Mouse (Mus musculus) c-Kit-positive CD71-negative TER-119-negative erythroid progenitor cells, embryonic 14.5 days (primary cell): ENCODE data around the gene 4930452B06Rik.

Experiments used
- DNase-seq: peaks from one replicate; pipeline ENCODE4 v3.0.0-alpha.2; 2013; ENCODE audit warnings: low read depth

4930452B06Rik gene

DNA sequence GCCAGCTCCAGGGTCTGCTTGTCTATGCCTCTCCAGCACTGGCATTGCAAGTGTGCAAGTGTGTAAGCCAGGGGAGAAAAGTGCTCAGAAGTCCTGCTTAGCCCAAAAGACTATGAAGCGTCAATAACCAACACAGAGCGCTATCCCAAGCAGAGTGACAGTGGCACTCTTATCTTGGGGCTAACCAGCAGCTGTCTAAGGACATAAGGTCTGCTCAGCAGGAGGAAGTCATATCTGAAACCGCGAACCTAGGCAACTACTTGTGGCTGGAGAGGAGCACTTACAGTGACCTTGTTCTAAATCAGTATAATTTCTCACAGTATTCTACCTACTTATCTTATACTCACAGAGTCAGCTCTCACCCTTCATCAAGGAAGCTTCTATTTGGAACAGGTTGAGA is 214.9 kb downstream of the 4930452B06Rik start:
- DNase-seq: no peak

DNA sequence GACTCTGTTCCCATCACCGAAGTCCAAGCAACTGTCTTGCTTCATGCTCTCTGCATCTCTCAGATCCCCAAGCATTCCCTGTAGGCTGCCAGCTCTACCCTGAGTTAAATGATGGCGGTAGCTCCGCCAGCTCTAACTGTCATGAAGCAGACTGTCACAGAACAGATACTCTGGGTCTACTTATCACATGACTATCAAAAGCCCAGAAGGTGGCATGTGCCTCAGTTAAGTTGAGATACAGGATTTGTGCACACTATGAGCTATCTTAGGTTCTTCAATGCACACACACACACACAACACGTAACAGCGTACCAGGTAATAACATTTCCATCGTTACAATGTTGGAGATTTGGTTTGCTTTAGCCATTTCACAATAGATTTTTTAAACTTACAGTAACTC is 215.7 kb downstream of the 4930452B06Rik start:
- DNase-seq: no peak

DNA sequence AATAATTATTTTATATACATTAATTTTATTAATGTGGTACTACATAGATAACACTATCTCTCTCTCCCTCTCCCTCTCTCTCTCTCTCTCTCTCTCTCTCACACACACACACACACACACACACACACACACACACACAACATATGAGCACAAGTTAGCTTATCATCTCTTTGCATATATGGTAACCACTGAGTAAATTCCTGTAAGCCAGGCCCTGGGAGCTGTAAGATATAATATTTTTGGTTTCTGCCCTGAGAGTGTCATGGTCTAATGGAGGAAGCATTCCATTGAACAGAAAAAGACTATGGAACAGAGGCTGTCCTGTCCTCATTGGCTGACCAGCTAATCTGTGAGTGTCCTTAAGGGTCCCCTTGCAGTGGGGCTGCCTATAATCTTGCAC is 216.7 kb downstream of the 4930452B06Rik start:
- DNase-seq: no peak

DNA sequence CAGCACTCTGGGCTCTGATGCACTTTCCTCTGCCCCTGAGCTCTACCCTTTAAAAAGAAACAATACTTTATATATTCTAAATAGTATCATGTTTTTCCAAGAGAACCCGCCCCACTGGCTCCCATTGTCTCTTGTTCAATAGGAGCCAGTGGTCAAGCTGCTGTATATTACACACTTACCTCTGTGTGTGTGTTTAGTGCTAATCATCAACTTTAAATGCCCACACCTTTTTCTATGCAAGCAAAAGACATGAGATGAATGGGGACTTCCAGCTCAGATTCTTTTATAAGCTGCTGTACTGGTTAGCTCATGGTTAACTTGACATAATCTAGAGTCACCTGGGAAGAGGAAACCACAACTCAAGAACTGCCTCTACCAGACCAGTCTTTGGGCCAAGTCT is 218.7 kb downstream of the 4930452B06Rik start:
- DNase-seq: no peak

GRCm38 (mm10) chr14:8444363-8444762 is 221.7 kb downstream of the 4930452B06Rik start:
- no peak for DNase-seq

- no peak for DNase-seq
Observed at GRCm38 (mm10) chr14:8442691-8443090, 223.3 kb downstream of the 4930452B06Rik start.

- no peak for DNase-seq
Observed at GRCm38 (mm10) chr14:8441623-8442022, 224.4 kb downstream of the 4930452B06Rik start.

DNA sequence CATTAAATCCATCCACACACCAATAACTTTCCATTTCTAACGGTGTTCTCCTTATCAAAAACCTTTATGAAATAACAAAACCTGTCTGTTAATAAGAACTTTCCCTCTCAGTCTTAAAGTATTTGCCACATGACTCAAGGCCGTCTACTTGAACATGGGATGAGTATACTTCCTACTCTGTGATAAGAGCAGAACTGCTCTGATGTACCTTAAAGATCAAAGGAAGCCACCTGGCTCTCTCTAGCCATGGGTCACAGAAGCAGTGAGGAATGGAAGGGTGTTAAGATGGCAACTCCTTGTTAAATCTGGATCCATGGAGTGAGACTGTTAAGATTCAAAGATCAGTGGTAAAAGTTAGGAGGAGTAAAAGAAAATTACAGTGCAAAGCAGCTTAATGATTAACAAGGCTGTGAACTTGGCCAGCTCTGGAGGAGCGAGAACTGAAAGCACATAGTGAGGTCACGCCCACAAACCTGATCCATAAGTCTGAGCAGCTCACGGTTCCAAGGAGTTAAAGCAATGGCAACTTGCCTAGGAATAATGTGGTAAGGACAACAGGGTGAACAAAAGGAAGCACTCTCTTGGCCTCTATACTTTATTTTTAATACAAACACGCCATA is 235.3 kb downstream of the 4930452B06Rik start:
- DNase-seq: no peak

DNA sequence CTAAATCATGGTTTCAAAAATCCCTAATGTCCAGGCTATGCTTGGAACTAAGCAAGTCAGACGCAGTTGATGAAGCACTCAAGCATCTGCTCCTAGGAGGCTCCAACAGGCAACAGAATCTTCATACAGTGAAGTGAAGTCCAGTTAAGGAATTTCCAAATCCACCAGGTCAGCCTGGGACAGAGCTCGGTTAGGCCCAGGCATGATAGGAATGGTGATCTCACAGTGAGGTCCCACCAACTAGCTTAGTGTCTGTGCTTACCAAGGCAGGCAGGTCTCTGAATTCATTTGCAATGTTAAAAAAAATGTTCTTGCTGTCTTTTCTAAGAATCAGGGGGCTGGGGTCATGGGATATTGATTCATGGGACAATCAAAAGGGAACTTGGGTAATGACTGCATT is 236.3 kb downstream of the 4930452B06Rik start:
- no peak for DNase-seq

DNA sequence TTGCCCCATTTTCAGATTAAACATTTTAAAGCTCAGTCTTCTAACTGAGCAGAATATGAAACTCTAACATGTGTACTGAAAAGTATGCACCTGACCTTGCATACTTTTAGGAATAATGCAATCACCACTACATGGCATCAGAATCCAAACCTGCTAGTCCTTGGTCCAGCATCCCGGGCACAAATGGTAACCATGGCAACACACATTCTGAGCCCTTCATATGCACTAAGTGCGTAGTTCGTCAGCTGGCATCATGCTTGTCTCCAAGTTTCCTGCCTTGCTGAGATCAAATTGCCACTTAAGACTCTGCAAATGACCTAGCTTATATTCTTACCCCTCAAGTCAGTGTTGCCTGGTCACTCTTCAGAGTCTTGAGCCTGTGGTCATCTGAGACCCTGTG is 243.2 kb downstream of the 4930452B06Rik start:
- no peak for DNase-seq

- DNase-seq: no peak
Observed at GRCm38 (mm10) chr14:8421199-8421787, 244.7 kb downstream of the 4930452B06Rik start.

GRCm38 (mm10) chr14:8418610-8419009 is 247.4 kb downstream of the 4930452B06Rik start:
- no peak for DNase-seq

DNA sequence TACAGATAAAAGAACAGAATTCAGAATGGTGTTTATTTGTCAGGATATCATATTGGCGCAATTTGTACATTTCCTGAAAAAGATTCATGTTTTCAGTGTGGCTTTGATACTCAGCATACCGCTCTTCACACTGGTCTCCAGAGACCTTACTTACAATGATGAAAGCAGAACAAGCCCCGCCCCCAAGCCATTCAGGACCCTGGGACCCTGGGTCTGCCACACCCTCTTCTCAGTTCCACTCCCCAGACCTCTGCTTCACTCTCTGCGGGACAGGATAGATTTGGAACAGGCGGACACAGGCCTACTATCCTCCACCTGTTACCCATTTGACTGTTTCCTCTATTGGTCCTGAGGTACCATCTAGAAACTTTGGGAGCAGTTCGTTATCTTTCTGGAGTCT is 260.1 kb downstream of the 4930452B06Rik start:
- DNase-seq: no peak

DNA sequence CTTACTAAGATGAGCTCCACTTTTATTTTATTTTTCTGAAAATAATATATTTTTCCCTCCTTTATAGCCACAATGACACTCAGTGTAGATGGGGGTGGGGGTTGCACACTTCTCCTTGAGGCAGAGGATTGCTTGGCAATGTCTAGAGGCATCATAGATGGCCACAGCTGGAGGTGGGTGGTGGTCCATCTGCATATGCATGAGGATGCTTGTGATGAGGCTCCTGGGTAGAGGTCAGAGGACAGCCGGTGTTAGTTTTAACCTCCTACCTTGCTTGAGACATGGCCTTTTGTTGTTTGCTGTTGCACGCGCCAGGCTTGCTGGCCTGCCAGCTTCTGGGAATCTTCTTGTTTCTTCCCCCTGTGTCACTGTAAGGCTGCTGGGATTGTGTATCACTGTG is 262.7 kb downstream of the 4930452B06Rik start:
- no peak for DNase-seq

GRCm38 (mm10) chr14:8398507-8398906 is 267.5 kb downstream of the 4930452B06Rik start:
- no peak for DNase-seq

DNA sequence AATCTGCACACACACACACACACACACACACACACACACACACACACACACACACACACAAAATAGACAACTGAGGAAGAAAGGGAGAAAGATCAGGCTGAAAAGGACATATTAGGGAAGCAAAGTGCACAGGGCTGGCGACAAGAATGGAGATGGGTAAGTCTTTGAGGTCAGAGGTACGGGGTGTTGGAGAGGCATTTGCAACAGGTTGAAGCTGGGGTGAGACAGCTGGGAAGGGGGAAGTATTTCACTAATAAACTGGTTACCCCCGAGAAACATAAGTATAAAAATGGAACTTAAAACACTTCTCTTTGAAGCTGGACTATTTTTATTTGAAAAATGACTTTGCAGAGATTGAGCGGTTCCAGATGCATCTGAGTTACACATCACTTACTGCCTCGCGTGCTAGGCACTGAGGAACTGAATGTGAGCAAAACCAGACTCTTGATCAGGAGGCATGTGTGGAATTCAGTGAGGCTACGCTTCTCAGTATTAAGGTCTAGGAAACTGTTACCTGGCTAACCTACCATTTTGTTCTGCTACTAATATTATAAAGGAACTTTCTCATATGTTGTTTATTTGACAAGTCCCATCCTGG is 270.3 kb downstream of the 4930452B06Rik start:
- DNase-seq: no peak

GRCm38 (mm10) chr14:8392181-8392825 is 273.7 kb downstream of the 4930452B06Rik start:
- DNase-seq: no peak
